Mouse (Mus musculus): Measurements from ENCODE around the gene Fcamr. TPM values are rescaled to one million over a fixed set of nuclear protein-coding genes. Genes with fewer than 3 reads are reported as not detected.

Fcamr gene
- polyA plus RNA-seq, 1 experiment from 2014 or later: not detected

DNA sequence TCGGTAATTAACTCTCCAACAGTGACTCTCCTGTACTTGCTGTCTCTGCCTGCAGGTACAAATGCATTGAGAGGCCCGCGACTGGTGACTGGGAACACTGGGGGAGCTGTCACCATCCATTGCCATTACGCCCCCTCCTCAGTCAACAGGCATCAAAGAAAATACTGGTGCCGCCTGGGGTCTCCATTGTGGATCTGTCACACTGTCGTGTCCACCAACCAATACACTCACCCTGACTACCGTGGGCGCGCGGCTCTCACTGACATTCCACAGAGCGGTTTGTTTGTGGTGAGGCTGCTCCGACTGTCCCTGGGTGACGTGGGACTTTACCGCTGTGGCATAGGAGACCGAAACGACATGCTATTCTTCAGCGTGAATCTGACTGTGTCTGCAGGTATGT is 10.6 kb downstream of the Fcamr start:
- DNase-seq (ENCODE audit: low spot score): peak; percentile 9
- no peaks in the 10 kb centered on the region for H3K27me3 ChIP-seq (ENCODE audit: low read depth, poor library complexity, severe bottlenecking)

DNA sequence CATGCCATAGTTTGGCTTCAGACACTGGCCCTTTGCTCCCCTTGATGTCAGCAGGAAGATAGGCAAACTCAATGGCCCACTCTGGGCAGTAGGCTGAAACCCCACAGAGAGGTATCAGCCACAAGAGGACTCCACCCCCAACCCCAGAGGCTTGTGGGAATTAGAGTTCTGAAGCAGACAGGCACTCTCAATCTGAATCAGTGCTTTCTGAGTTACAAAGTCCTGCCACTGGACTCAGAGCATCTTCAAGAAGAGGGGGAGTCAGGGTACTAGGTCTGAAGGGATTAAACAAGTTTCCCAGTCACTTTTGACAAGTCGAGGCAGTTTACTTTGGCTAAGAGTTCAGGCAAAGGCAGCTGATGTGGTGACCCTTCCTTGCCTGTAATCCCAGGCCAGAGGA is 19.0 kb downstream of the Fcamr start:
- H3K4me3 ChIP-seq: no peak overlapping the region
- H3K27ac ChIP-seq (replicated peaks): no peak overlapping the region
- WGBS: 73% methylated on average over 1 of the region's 1 CpGs
- no peak for DNase-seq (ENCODE audit: low spot score)
- no peaks in the 10 kb centered on the region for H3K4me1 ChIP-seq
- H3K36me3 ChIP-seq: no peaks in the 10 kb centered on the region
- H3K27me3 ChIP-seq (ENCODE audit: low read depth, poor library complexity, severe bottlenecking): no peaks in the 10 kb centered on the region
- H3K9me3 ChIP-seq (replicated peaks): no peaks in the 10 kb centered on the region

More for the DNA sequence above, 10.6 kb downstream of the Fcamr start:
- H3K9me3 ChIP-seq (replicated peaks): no peaks in the 10 kb centered on the region
- peaks cover 6% of the 10 kb centered on the region; the same call in 1 of the 2 replicates for H3K4me1 ChIP-seq
- no peaks in the 10 kb centered on the region for H3K36me3 ChIP-seq
- no peak overlapping the region for H3K4me3 ChIP-seq
- 81% methylated on average over 17 of the region's 17 CpGs for WGBS
- no peak overlapping the region for H3K27ac ChIP-seq (replicated peaks)

DNA sequence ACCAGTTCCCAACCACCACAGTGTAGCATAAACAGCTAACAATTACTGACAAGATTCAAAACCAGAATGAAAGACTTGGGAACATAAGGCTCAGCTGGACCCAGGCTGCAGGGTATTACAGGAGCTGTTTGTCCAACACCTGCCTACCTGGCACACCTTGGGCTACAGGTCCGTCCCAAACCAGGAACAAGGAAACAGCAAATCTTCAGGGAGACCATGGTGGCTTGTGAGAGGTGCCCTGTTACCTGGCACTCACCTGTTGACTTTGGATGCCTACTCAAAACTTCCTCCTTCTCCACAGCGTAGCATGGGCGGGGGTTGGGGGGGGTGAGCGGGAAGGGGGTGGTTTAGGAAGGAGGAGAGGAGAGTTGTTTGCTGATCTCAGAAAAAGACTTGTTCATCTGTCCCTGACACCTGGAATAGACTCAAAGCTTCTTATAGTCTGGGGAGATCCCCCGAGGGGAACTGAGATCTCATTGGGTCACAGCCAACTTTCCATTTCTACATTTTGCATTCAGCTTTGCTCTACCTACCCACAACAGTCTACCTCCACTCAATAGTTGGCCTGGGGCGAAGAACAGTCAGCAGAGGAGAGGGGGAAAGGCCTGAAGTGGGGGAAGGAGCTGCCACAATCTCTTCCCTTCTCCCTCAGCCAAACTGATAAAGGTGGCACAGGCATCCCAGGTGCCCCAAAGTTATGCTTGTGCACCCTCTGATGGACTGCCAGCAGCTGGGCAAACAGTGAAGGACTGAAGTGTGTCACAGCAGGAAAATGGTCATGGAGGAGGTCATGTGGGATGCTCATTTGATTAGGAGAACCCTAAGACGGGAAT is 19.8 kb downstream of the Fcamr start:
- no peaks in the 10 kb centered on the region for H3K27me3 ChIP-seq (ENCODE audit: low read depth, poor library complexity, severe bottlenecking)
- 84% methylated on average over 7 of the region's 7 CpGs for WGBS

DNA sequence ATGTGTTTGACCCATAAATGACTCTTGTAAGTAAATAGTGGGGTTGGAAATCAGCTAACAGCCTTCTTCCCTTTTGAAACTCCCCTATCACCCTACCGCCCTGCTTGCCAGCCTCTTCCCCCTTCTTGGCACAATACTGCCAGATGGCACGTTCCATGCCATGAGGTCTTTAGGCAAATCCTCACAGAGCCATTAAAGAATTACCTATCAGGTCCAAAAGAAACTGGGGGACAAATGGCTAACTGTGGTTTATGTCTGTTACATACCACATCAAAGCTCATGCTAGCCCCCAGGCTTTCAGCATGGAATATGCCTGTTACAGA is 20.4 kb downstream of the Fcamr start:
- Histone ChIP-seq H3K9me3 (replicated peaks) (no peaks in the 10 kb centered on the region), H3K4me3 (no peak overlapping the region), H3K27ac (replicated peaks) (no peak overlapping the region), H3K27me3 (ENCODE audit: low read depth, poor library complexity, severe bottlenecking) (no peaks in the 10 kb centered on the region), H3K4me1 (no peaks in the 10 kb centered on the region), H3K36me3 (no peaks in the 10 kb centered on the region)
- DNase-seq (ENCODE audit: low spot score): no peak
- WGBS: 92% methylated on average over 2 of the region's 2 CpGs

More for the DNA sequence above, 19.8 kb downstream of the Fcamr start:
- Histone ChIP-seq H3K27ac (replicated peaks) (no peak overlapping the region), H3K9me3 (replicated peaks) (no peaks in the 10 kb centered on the region), H3K4me1 (no peaks in the 10 kb centered on the region), H3K4me3 (no peak overlapping the region), H3K36me3 (no peaks in the 10 kb centered on the region)
- no peak for DNase-seq (ENCODE audit: low spot score)

DNA sequence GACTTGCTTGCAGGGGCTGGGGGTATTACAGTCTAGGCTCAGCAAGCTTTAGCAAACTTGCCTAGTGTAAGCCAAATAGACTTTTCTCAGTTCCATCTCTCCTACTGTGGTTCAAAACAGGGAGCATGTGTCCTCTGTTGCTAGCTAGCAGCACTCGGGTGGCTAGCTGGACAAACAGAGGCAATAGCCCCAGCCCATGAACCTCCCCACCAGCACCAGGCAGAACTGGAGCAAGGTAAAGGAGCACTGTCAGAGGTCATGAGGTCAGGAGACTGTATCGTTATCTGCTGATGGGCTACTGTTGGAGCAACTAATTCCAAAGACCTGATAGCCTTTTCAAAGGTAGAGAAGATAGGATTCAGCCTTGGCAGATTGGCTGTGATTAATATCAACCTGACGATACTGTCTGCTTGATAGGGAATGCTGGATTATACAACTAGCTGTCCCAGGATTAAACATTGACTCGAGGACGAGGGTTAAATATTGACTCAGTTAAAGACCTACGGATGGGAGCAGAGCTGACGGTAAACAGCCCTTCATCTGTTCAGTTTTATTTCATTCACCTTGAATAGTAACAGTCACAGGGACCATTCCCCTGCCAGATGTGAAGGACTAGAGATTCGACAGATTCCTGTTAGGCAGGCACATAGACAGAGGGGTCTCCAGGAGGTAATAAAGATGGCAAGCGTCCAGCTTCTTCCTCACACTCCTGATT is 21.4 kb downstream of the Fcamr start:
- 90% methylated on average over 9 of the region's 9 CpGs for WGBS
- Histone ChIP-seq H3K36me3 (no peaks in the 10 kb centered on the region), H3K27me3 (ENCODE audit: low read depth, poor library complexity, severe bottlenecking) (no peaks in the 10 kb centered on the region), H3K9me3 (replicated peaks) (no peaks in the 10 kb centered on the region), H3K27ac (replicated peaks) (no peak overlapping the region), H3K4me3 (no peak overlapping the region), H3K4me1 (no peaks in the 10 kb centered on the region)
- DNase-seq (ENCODE audit: low spot score): no peak

DNA sequence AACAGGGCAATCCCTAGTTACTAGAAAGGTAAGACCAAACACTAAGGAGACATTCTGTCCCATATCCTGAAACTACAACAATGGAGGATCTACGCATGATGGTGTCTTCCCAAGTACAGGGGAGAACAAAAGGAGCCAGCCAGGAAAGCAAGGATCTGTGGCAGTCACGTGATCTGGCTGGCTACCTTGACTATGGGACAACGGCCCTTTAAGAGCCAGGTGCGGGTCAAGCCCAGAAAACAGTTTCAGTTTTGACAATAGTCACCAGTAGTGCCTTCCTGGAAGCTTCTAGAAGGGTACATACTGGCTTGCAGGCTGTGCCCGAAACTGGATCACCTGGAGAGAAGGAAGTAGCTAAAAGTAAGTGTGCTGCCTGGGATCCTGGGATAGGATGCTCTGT is 25.7 kb downstream of the Fcamr start, which contains the start of gene Pigr:
TSS of gene Pigr (plus strand) at position 237 of the 400 bp plus-strand sequence.
- DNase-seq (ENCODE audit: low spot score): no peak
- no peaks in the 10 kb centered on the region for H3K4me1 ChIP-seq
- H3K36me3 ChIP-seq: no peaks in the 10 kb centered on the region
- H3K4me3 ChIP-seq: no peak within 1 kb of the TSS
- H3K27me3 ChIP-seq (ENCODE audit: low read depth, poor library complexity, severe bottlenecking): no peaks in the 10 kb centered on the region
- H3K9me3 ChIP-seq (replicated peaks): no peaks in the 10 kb centered on the region
- no peak within 1 kb of the TSS for H3K27ac ChIP-seq (replicated peaks)
- WGBS: 83% methylated on average over 5 of the region's 5 CpGs

DNA sequence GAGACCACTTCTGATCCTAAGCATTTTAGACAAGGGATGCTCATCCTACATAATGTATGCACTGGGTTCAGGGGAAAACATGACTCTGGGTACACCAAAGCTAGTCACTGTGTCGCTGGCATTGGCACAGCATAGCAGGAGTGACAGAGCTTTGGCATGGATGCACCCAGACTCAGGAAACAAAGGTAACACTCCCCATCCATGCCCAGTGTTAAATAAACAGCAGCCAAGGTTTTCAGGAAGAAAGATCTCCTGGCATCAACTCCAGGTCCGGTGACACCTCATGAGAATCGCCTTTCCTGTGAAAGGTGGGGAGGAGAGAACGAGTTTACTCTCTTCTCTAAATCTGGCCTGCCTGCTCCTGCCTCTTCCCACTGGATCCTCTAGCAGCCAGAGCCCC is 28.0 kb downstream of the Fcamr start:
- Histone ChIP-seq H3K36me3 (no peaks in the 10 kb centered on the region), H3K27me3 (ENCODE audit: low read depth, poor library complexity, severe bottlenecking) (no peaks in the 10 kb centered on the region), H3K9me3 (replicated peaks) (no peaks in the 10 kb centered on the region), H3K27ac (replicated peaks) (no peak overlapping the region), H3K4me3 (no peak overlapping the region), H3K4me1 (no peaks in the 10 kb centered on the region)
- no peak for DNase-seq (ENCODE audit: low spot score)
- whole genome bisulfite sequencing: 86% methylated on average over 4 of the region's 4 CpGs

DNA sequence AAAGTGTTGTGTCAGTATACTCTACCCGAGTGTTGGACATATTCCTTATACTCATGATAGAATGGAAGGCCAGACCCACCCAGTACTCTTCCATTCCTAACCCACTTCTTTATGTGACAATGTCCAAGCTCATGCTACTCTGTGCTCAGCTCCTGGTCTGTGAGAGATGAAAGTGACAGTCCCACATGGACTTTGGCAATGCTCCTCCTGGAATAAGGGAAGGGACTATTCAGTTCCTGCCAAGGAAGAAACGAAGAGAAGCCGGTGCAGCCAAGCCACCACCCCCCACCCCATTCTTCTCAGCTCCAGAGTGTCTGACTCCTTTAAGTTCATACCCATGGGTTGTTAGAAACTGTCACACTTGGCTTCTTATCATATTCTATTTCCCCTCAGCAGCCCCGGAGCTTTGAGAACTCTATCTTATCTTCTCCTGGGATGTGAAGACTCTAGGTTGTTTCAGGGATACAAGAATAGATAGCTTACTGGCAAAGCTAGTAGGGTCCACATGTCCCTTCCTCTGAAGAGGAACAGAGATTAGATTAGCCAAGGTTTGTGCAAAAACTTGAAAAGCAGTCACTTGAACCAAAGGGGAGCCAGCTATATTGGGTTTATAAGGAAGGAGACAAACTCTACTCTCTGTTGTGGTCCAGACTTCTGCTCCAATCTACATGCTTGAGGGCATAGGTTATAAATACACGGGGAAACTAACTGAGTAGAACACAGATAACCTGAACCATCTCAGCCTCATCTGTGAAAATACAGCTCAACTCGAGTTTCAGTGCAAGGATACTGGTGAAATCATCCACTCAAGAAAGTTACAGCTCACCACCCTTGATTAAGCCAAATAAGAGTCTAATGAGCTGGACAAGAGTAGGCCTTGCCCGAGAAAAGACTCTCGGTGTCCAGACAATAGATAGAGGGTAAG is 29.5 kb downstream of the Fcamr start:
- no peak for DNase-seq (ENCODE audit: low spot score)
- Histone ChIP-seq H3K36me3 (no peaks in the 10 kb centered on the region), H3K27me3 (ENCODE audit: low read depth, poor library complexity, severe bottlenecking) (no peaks in the 10 kb centered on the region), H3K27ac (replicated peaks) (no peak overlapping the region), H3K4me3 (no peak overlapping the region), H3K9me3 (replicated peaks) (no peaks in the 10 kb centered on the region), H3K4me1 (no peaks in the 10 kb centered on the region)
- 89% methylated on average over 8 of the region's 8 CpGs for WGBS

DNA sequence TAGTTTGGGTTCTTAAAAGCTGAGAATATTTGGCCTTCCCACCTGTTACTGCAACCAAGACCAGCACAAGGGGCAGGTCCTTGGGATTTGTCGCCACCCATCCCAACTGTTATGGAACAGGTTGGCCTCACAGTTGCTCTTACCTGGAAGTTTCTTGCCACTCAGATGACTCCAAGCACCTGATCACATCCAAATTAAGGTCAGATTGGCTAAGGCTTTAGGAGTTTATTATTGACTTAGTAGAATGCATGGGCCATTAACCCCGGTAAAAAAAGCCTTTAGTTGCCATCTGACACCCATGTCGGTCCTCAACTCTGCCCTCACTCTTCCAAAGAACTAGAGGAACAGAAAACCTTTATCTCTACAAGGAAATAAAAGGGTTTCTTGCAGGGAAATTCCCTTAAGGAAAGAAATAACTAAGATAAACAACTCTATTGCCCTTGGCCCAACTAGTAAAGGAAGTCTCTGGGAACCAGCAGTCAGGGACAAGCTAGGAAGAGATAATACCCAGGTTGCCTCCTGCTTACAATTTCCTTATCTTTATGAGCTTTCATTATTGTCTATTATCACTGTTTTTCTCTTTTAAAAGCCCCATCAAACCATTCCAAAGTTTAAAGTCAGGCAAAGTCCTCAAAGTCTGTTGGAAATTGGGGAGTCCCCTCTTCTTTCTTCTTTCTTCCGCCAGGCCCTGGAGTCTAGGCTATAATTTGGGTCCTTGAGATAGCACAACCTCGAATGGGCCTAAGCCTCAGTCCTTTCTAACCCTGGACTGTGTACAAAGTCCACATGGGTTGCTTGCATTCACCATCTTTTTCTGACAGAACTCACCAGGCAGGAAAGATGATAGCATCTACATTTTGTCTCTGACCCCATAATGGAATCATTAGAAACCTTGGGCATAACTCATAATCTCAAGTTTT is 31.8 kb downstream of the Fcamr start:
- H3K27ac ChIP-seq (replicated peaks): no peak overlapping the region
- 84% methylated on average over 5 of the region's 5 CpGs for WGBS
- no peaks in the 10 kb centered on the region for H3K4me1 ChIP-seq
- no peak for DNase-seq (ENCODE audit: low spot score)
- no peaks in the 10 kb centered on the region for H3K9me3 ChIP-seq (replicated peaks)
- H3K36me3 ChIP-seq: no peaks in the 10 kb centered on the region
- H3K27me3 ChIP-seq (ENCODE audit: low read depth, poor library complexity, severe bottlenecking): no peaks in the 10 kb centered on the region
- no peak overlapping the region for H3K4me3 ChIP-seq

DNA sequence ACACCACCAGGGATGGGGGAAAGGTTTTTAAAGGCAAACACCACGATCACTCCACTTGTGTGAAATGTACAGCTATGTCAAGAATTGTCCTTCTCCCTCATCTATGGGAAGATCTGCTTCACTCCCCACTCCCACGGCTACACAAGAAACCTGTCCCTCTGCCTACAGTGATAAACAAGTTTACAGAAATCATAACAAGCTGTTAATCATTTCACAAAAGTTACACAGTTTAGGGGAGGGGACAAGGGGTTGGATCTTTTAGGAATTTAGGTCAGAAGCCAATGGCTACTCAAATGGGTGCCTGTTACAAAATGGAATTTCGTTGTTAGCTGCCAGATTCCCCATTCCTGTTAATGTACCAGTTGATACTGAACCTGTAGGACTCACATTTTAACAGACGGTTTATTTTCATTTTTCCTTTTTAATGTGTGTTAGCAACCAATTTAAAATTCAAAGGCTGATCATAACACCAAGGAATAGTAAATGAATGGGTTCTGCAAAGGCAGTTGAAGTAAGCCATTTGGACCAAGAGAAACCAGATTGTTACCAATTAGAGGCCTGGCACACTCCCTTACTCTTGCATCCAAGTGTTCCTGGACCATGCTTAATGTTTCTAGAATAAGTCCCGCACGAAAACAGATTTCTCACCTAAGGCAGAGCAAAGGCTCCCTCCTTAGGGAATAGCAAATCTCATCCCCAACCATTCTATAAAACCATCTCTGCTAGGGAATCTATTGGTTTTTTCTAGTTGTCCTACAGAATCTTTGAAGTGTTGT is 34.6 kb downstream of the Fcamr start:
- H3K27ac ChIP-seq (replicated peaks): no peak overlapping the region
- WGBS: 89% methylated on average over 6 of the region's 6 CpGs
- H3K4me3 ChIP-seq: no peak overlapping the region
- H3K9me3 ChIP-seq (replicated peaks): no peaks in the 10 kb centered on the region
- H3K36me3 ChIP-seq: no peaks in the 10 kb centered on the region
- H3K27me3 ChIP-seq (ENCODE audit: low read depth, poor library complexity, severe bottlenecking): no peaks in the 10 kb centered on the region
- H3K4me1 ChIP-seq: no peaks in the 10 kb centered on the region
- no peak for DNase-seq (ENCODE audit: low spot score)

DNA sequence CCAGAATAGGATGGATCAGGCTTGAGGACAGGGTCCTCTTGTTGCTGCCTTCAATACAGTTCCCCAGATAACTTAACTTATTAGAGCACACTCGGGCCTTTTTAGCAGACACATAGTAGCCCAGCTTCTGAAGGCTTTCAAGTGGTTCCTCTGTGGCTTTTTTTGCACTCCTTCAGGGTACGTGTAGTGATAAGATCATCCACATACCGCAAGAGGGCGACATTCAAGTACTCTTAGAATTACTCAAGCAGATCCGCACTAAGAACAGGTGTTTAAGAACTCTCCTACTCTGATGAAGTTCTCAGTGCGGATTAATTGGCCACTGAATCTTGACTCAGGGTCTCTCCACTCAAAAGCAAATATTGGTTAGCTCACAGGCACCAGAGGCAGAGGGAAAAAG is 37.6 kb downstream of the Fcamr start:
- H3K36me3 ChIP-seq: no peaks in the 10 kb centered on the region
- H3K4me3 ChIP-seq: no peak overlapping the region
- 61% methylated on average over 6 of the region's 6 CpGs for WGBS
- H3K27ac ChIP-seq (replicated peaks): no peak overlapping the region
- no peak for DNase-seq (ENCODE audit: low spot score)
- H3K27me3 ChIP-seq (ENCODE audit: low read depth, poor library complexity, severe bottlenecking): no peaks in the 10 kb centered on the region
- H3K9me3 ChIP-seq (replicated peaks): no peaks in the 10 kb centered on the region
- H3K4me1 ChIP-seq: no peaks in the 10 kb centered on the region
